Mouse (Mus musculus): ENCODE measurements around the gene Tbc1d24. TPM values are rescaled to one million over a fixed set of nuclear protein-coding genes. Genes with fewer than 3 reads are reported as not detected.

Gene Tbc1d24
- polyA plus RNA-seq, 1 experiment from 2014 or later: 8.5 TPM

GRCm38 (mm10) chr17:24154463-24154862 is 50.9 kb downstream of the Tbc1d24 start:
- no peak for ATAC-seq (ENCODE audit: low FRiP score)
- Histone ChIP-seq H3K27me3 (0 out of 2 replicates have a peak, but pooled peaks cover 4% of the 10 kb centered on the region), H3K9me3 (no peaks in the 10 kb centered on the region), H3K4me3 (replicated peaks) (no peak overlapping the region), H3K27ac (no peak overlapping the region), H3K9ac (no peak overlapping the region), H3K4me2 (no peak overlapping the region), H3K4me1 (peaks cover 10% of the 10 kb centered on the region), H3K36me3 (replicated peaks) (peaks cover 10% of the 10 kb centered on the region; the same call in 1 of the 2 replicates)
- WGBS: 79% methylated on average over 3 of the region's 3 CpGs

- peak; percentile 81 for ATAC-seq (ENCODE audit: low FRiP score)
- Histone ChIP-seq H3K27me3 (0 out of 2 replicates have a peak, but pooled peaks cover 4% of the 10 kb centered on the region), H3K9ac (peak overlapping the region; percentile 51; the same call in 1 of the 2 replicates), H3K36me3 (replicated peaks) (peaks cover 10% of the 10 kb centered on the region; the same call in 1 of the 2 replicates), H3K4me1 (peaks cover 10% of the 10 kb centered on the region), H3K4me2 (peak overlapping the region; percentile 57), H3K9me3 (no peaks in the 10 kb centered on the region), H3K4me3 (replicated peaks) (peak overlapping the region; percentile 28), H3K27ac (no peak overlapping the region)
- WGBS: 1% methylated on average over 26 of the region's 26 CpGs
Observed at GRCm38 (mm10) chr17:24151890-24152563, 53.3 kb downstream of the Tbc1d24 start.

GRCm38 (mm10) chr17:24151382-24151781 is 54.0 kb downstream of the Tbc1d24 start:
- H3K36me3 ChIP-seq (replicated peaks): peaks cover 8% of the 10 kb centered on the region; the same call in 1 of the 2 replicates
- no peak overlapping the region for H3K9ac ChIP-seq
- no peaks in the 10 kb centered on the region for H3K9me3 ChIP-seq
- H3K4me3 ChIP-seq (replicated peaks): no peak overlapping the region
- H3K4me1 ChIP-seq: peaks cover 10% of the 10 kb centered on the region
- ATAC-seq (ENCODE audit: low FRiP score): no peak
- H3K27me3 ChIP-seq: 0 out of 2 replicates have a peak, but pooled peaks cover 4% of the 10 kb centered on the region
- H3K4me2 ChIP-seq: peak overlapping the region; percentile 57; the same call in 1 of the 2 replicates
- 24% methylated on average over 7 of the region's 7 CpGs for WGBS
- no peak overlapping the region for H3K27ac ChIP-seq

- Histone ChIP-seq H3K27me3 (0 out of 2 replicates have a peak, but pooled peaks cover 4% of the 10 kb centered on the region), H3K4me2 (peak within 1 kb of the TSS; percentile 57), H3K27ac (no peak within 1 kb of the TSS), H3K9me3 (no peaks in the 10 kb centered on the region), H3K4me3 (replicated peaks) (peak within 1 kb of the TSS; percentile 28), H3K9ac (peak within 1 kb of the TSS; percentile 51; the same call in 1 of the 2 replicates), H3K4me1 (peaks cover 10% of the 10 kb centered on the region), H3K36me3 (replicated peaks) (peaks cover 3% of the 10 kb centered on the region; the same call in 1 of the 2 replicates)
- ATAC-seq (ENCODE audit: low FRiP score): no peak
- 84% methylated on average over 2 of the region's 2 CpGs for WGBS
Observed at GRCm38 (mm10) chr17:24150824-24151223, 54.5 kb downstream of the Tbc1d24 start, which contains the start of gene Pdpk1. Gene Pdpk1, minus strand, starts transcription at chr17:24150924.

- Histone ChIP-seq H3K27me3 (0 out of 2 replicates have a peak, but pooled peaks cover 4% of the 10 kb centered on the region), H3K4me3 (replicated peaks) (no peak overlapping the region), H3K9ac (no peak overlapping the region), H3K36me3 (replicated peaks) (no peaks in the 10 kb centered on the region), H3K9me3 (no peaks in the 10 kb centered on the region), H3K27ac (no peak overlapping the region), H3K4me2 (no peak overlapping the region), H3K4me1 (peaks cover 10% of the 10 kb centered on the region)
- ATAC-seq (ENCODE audit: low FRiP score): no peak
- 88% methylated on average over 7 of the region's 7 CpGs for WGBS
Observed at GRCm38 (mm10) chr17:24149421-24149820, 55.9 kb downstream of the Tbc1d24 start.

- H3K4me1 ChIP-seq: peaks cover 23% of the 10 kb centered on the region
- ATAC-seq (ENCODE audit: low FRiP score): no peak
- WGBS: 61% methylated on average over 2 of the region's 2 CpGs
- no peak overlapping the region for H3K4me3 ChIP-seq (replicated peaks)
- no peaks in the 10 kb centered on the region for H3K36me3 ChIP-seq (replicated peaks)
- no peaks in the 10 kb centered on the region for H3K9me3 ChIP-seq
- no peak overlapping the region for H3K4me2 ChIP-seq
- H3K27ac ChIP-seq: no peak overlapping the region
- H3K27me3 ChIP-seq: no peaks in the 10 kb centered on the region
- H3K9ac ChIP-seq: no peak overlapping the region
Observed at GRCm38 (mm10) chr17:24142897-24143296, 62.5 kb downstream of the Tbc1d24 start.

GRCm38 (mm10) chr17:24141425-24141920 is 63.9 kb downstream of the Tbc1d24 start:
- H3K4me1 ChIP-seq: peaks cover 23% of the 10 kb centered on the region
- H3K4me2 ChIP-seq: peak overlapping the region; percentile 96
- peak overlapping the region; percentile 96 for H3K9ac ChIP-seq
- peak overlapping the region; percentile 86 for H3K27ac ChIP-seq
- H3K4me3 ChIP-seq (replicated peaks): peak overlapping the region; percentile 99
- H3K27me3 ChIP-seq: no peaks in the 10 kb centered on the region
- 1% methylated on average over 50 of the region's 57 CpGs for WGBS
- H3K36me3 ChIP-seq (replicated peaks): no peaks in the 10 kb centered on the region
- H3K9me3 ChIP-seq: no peaks in the 10 kb centered on the region
- peak; percentile 99 for ATAC-seq (ENCODE audit: low FRiP score)

GRCm38 (mm10) chr17:24140845-24141424 is 64.4 kb downstream of the Tbc1d24 start:
- H3K9me3 ChIP-seq: no peaks in the 10 kb centered on the region
- peak overlapping the region; percentile 99 for H3K4me3 ChIP-seq (replicated peaks)
- no peaks in the 10 kb centered on the region for H3K36me3 ChIP-seq (replicated peaks)
- peak overlapping the region; percentile 96 for H3K4me2 ChIP-seq
- peak overlapping the region; percentile 86 for H3K27ac ChIP-seq
- peak overlapping the region; percentile 96 for H3K9ac ChIP-seq
- no peak; the same call in none of the 2 replicates for ATAC-seq (ENCODE audit: low FRiP score)
- under 1% methylated on average over 33 of the region's 43 CpGs for WGBS
- peaks cover 23% of the 10 kb centered on the region for H3K4me1 ChIP-seq
- H3K27me3 ChIP-seq: no peaks in the 10 kb centered on the region

- WGBS: 92% methylated on average over 4 of the region's 4 CpGs
- Histone ChIP-seq H3K27ac (no peak overlapping the region), H3K9me3 (no peaks in the 10 kb centered on the region), H3K36me3 (replicated peaks) (no peaks in the 10 kb centered on the region), H3K9ac (peak overlapping the region; percentile 96; the same call in 1 of the 2 replicates), H3K27me3 (no peaks in the 10 kb centered on the region), H3K4me2 (peak overlapping the region; percentile 96), H3K4me1 (peaks cover 23% of the 10 kb centered on the region), H3K4me3 (replicated peaks) (peak overlapping the region; percentile 99; the same call in 1 of the 2 replicates)
- no peak for ATAC-seq (ENCODE audit: low FRiP score)
Observed at GRCm38 (mm10) chr17:24139968-24140367, 65.4 kb downstream of the Tbc1d24 start.

- H3K27me3 ChIP-seq: no peaks in the 10 kb centered on the region
- H3K27ac ChIP-seq: no peak overlapping the region
- no peak overlapping the region for H3K9ac ChIP-seq
- ATAC-seq (ENCODE audit: low FRiP score): no peak
- peaks cover 23% of the 10 kb centered on the region for H3K4me1 ChIP-seq
- 91% methylated on average over 3 of the region's 3 CpGs for WGBS
- no peak overlapping the region for H3K4me3 ChIP-seq (replicated peaks)
- no peak overlapping the region for H3K4me2 ChIP-seq
- no peaks in the 10 kb centered on the region for H3K36me3 ChIP-seq (replicated peaks)
- no peaks in the 10 kb centered on the region for H3K9me3 ChIP-seq
Observed at GRCm38 (mm10) chr17:24139256-24139655, 66.1 kb downstream of the Tbc1d24 start.

GRCm38 (mm10) chr17:24137226-24137880 is 68.0 kb downstream of the Tbc1d24 start:
- 87% methylated on average over 2 of the region's 2 CpGs for WGBS
- peaks cover 21% of the 10 kb centered on the region for H3K4me1 ChIP-seq
- H3K9ac ChIP-seq: no peak overlapping the region
- H3K36me3 ChIP-seq (replicated peaks): no peaks in the 10 kb centered on the region
- H3K27me3 ChIP-seq: no peaks in the 10 kb centered on the region
- H3K9me3 ChIP-seq: no peaks in the 10 kb centered on the region
- no peak overlapping the region for H3K4me2 ChIP-seq
- no peak for ATAC-seq (ENCODE audit: low FRiP score)
- no peak overlapping the region for H3K4me3 ChIP-seq (replicated peaks)
- H3K27ac ChIP-seq: no peak overlapping the region

- no peak for ATAC-seq (ENCODE audit: low FRiP score)
- no peak overlapping the region for H3K9ac ChIP-seq
- H3K36me3 ChIP-seq (replicated peaks): no peaks in the 10 kb centered on the region
- H3K27ac ChIP-seq: no peak overlapping the region
- no peaks in the 10 kb centered on the region for H3K27me3 ChIP-seq
- no peaks in the 10 kb centered on the region; the same call in 1 of the 2 replicates for H3K4me1 ChIP-seq
- H3K4me2 ChIP-seq: no peak overlapping the region
- H3K4me3 ChIP-seq (replicated peaks): no peak overlapping the region
- no peaks in the 10 kb centered on the region for H3K9me3 ChIP-seq
Observed at GRCm38 (mm10) chr17:24134062-24134461, 71.3 kb downstream of the Tbc1d24 start.

Measured in forebrain, embryonic 12.5 days (tissue).